Mouse (Mus musculus) lung, adult 2 months (tissue): ENCODE data around the gene Gm20388.

Experiments used
- CTCF ChIP-seq: fragments of 200-500 bp; IDR thresholded peaks from 2 replicates; pipeline ENCODE4 v1.5.1; 2011; ENCODE audit warnings: mild to moderate bottlenecking, low read length, control low read depth; ENCODE audit not compliant: insufficient read depth
- POLR2A ChIP-seq: fragments of 200-500 bp; IDR thresholded peaks from 2 replicates; pipeline ENCODE4 v1.6.1; 2011; ENCODE audit warnings: low read depth, mild to moderate bottlenecking, control low read depth, low read length, borderline replicate concordance; ENCODE audit errors: extremely low read depth

- no peak for TF ChIP-seq CTCF
- TF ChIP-seq POLR2A = no peak
These were observed 2464.7 kb downstream of the Gm20388 start for GRCm38 (mm10) chr8:122375320-122375719.
